Mouse (Mus musculus) macrophage (primary cell): ENCODE results near the gene Zfp266. TPM values are rescaled to one million over a fixed set of nuclear protein-coding genes. Genes with fewer than 3 reads are reported as not detected.
A peak's percentile ranks its signal among the peaks of the same experiment; 100 is the strongest.

Experiments used
- H3K27ac ChIP-seq: fragments of 350-480 bp; formaldehyde crosslinking; 2 replicates; pipeline ENCODE4 v1.9.0; 2021
- H3K36me3 ChIP-seq: fragments of 350-480 bp; formaldehyde crosslinking; 2 replicates; pipeline ENCODE4 v1.9.0; 2021; ENCODE audit errors: inconsistent target
- H3K4me3 ChIP-seq: fragments of 350-480 bp; formaldehyde crosslinking; 2 replicates; pipeline ENCODE4 v1.9.0; 2021; ENCODE audit errors: inconsistent target
- H3K79me2 ChIP-seq: fragments of 350-480 bp; formaldehyde crosslinking; 2 replicates; pipeline ENCODE4 v1.9.0; 2021; ENCODE audit errors: inconsistent target
- WGBS: methylation state at CpG from one replicate; pipeline ENCODE4 v1.1.7; 2026; ENCODE audit warnings: inconsistent platforms; ENCODE audit not compliant: missing documents; 5-methylcytosine and 5-hydroxymethylcytosine counted together
- polyA plus RNA-seq: library from polyadenylated mRNA; stranded (reverse); fragments of 250-400 nt; gene quantifications from 3 replicates; pipeline ENCODE4 v1.2.4, GENCODE M21; 2018; ENCODE audit warnings: inconsistent platforms

The Zfp266 gene
- polyA plus RNA-seq, 1 experiment from 2014 or later = 5.2 TPM

- H3K4me3 ChIP-seq = peak within 1 kb of the TSS; percentile 91
- WGBS = under 1% methylated on average over 48 of the region's 48 CpGs
- peaks cover 15% of the 10 kb centered on the region for H3K36me3 ChIP-seq
- H3K27ac ChIP-seq = peak within 1 kb of the TSS; percentile 67
- peaks cover 52% of the 10 kb centered on the region for H3K79me2 ChIP-seq
These were observed 61.6 kb downstream of the Zfp266 start, which contains the start of gene Zfp26 for GRCm38 (mm10) chr9:20459377-20460317. Gene Zfp26, minus strand, starts transcription at chr9:20460162.

DNA sequence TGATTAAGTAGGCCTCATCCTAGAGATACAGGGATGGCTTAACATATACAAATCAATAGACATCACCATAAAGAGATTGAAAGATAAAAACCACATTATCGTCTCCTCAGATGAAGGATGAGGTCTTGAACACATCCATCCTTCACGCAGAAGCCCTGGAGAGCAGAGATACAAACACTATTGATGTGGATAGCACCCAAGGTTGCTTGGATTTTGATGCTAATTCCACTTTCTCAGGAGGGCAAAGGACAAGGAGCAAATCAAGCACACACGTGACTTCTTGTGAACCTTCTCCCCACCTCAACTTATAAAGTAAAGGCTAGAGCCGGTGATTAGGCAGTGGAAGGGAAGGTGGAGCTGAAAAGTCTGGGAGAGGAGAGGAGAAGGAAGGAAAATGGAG lies 67.6 kb downstream of the Zfp266 start:
- Histone ChIP-seq H3K4me3 (no peak overlapping the region), H3K36me3 (peaks cover 31% of the 10 kb centered on the region), H3K27ac (no peak overlapping the region), H3K79me2 (peaks cover 98% of the 10 kb centered on the region)
- 94% methylated on average over 3 of the region's 4 CpGs for WGBS

DNA sequence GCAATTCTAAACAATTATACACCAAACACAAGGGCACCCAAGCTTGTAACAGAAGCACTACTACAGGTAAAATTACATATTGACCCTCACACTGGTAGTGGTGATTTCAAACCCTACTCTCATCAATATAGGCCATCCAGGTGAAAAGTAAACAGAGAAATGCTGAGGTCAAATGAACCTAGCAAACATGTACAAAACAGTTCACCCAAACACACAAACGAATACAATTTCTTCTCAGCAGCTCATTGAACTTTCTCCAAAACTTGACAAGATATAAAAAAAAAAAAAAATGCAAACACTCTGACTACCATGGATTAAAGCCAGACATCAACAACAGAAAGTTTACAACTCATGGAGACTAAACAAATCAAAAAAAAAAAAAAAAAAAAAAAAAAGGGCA lies 69.7 kb downstream of the Zfp266 start:
- Histone ChIP-seq H3K4me3 (no peak overlapping the region), H3K27ac (no peak overlapping the region), H3K79me2 (peaks cover 98% of the 10 kb centered on the region), H3K36me3 (peaks cover 38% of the 10 kb centered on the region)
- WGBS = 91% methylated on average over 1 of the region's 1 CpGs

Other genes starting within 250 kb of the Zfp266 start
- gene Olfr39, start 239.1 kb downstream of the Zfp266 start, polyA plus RNA-seq = not detected in 3 replicates
- not detected in 3 replicates for gene Olfr873, start 222.9 kb downstream of the Zfp266 start, polyA plus RNA-seq
- not detected in 3 replicates for gene Olfr18, start 185.3 kb downstream of the Zfp266 start, polyA plus RNA-seq
- gene Zfp560, start 136.2 kb downstream of the Zfp266 start, polyA plus RNA-seq = 3.2 to 8.7 TPM (median 8.1 TPM) in 3 replicates
- 3.2 to 5.8 TPM (median 5.8 TPM) in 3 replicates for gene Zfp26, start 61.3 kb downstream of the Zfp266 start, polyA plus RNA-seq
- gene Zfp426, start 28.7 kb downstream of the Zfp266 start, polyA plus RNA-seq = 10.1 to 11.6 TPM (median 11.1 TPM) in 3 replicates
- gene Zfp846, start 59.9 kb upstream of the Zfp266 start, polyA plus RNA-seq = 3.0 to 7.6 TPM (median 3.6 TPM) in 3 replicates
- gene Ubl5, start 121.5 kb upstream of the Zfp266 start, polyA plus RNA-seq = 476 to 572 TPM (median 533 TPM) in 3 replicates
- gene Fbxl12, start 123.3 kb upstream of the Zfp266 start, polyA plus RNA-seq = 3.5 to 12.0 TPM (median 6.0 TPM) in 3 replicates
- gene Pin1, start 130.7 kb upstream of the Zfp266 start, polyA plus RNA-seq = 5.8 to 16.7 TPM (median 8.8 TPM) in 3 replicates
- not detected in 3 replicates for gene Olfm2, start 224.9 kb upstream of the Zfp266 start, polyA plus RNA-seq